Mouse (Mus musculus): ENCODE measurements at regions not wholly inside any gene's neighbourhood (a gene's known extent, or its start where the extent isn't known, plus 50 kb on each side); places are given as distances from the start of the nearest gene placed in this dataset.

DNA sequence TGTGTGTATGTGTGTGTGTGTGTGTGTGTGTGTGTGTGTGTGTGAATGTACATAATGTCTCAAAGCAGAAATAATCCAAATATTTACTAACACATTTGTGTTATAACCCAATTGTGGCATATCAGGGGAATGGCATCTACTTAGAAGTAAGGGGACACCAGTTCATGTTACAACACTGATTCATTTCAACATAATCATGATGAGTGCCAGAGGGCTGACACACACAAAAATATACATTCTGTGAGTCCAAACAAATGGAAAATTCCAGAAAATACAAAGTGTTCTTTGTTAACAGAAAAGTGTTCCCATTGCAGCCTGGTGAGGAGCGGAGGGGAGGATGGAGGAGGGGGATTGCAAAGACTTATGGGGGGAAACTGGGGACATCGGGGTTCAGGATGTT is 648.9 kb upstream of the Fam160b2 start:
- no peak for TF ChIP-seq GATA1 (IDR thresholded peaks at IDR 0.05; ENCODE audit: low read length)

GRCm38 (mm10) chr14:71241655-71242390 is 642.2 kb upstream of the Fam160b2 start:
- TF ChIP-seq GATA1 (IDR thresholded peaks at IDR 0.05; ENCODE audit: low read length), result no peak

- TF ChIP-seq GATA1 (IDR thresholded peaks at IDR 0.05; ENCODE audit: low read length), result no peak
Measured at GRCm38 (mm10) chr14:71236192-71236591, 636.6 kb upstream of the Fam160b2 start.

DNA sequence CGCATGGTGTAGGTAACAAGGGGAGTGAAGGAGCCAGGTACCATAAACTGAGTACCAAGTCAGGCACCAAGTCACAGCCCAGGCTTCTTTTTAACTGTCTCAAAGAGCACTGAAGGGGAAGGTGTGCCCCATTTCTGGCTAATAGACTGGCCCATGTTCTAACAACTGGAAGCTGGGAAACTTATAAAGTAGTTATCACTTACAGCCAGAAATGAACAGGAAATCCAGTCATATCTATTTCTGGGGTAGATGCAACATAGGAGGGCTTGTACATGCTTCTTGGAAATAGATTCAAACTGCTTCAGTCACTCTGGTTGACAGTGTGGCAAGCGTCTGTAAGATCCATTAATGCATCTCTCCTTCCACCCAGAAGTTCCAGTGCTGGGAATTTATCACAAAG is 635.3 kb upstream of the Fam160b2 start:
- TF ChIP-seq GATA1 (IDR thresholded peaks at IDR 0.05; ENCODE audit: low read length), result no peak

DNA sequence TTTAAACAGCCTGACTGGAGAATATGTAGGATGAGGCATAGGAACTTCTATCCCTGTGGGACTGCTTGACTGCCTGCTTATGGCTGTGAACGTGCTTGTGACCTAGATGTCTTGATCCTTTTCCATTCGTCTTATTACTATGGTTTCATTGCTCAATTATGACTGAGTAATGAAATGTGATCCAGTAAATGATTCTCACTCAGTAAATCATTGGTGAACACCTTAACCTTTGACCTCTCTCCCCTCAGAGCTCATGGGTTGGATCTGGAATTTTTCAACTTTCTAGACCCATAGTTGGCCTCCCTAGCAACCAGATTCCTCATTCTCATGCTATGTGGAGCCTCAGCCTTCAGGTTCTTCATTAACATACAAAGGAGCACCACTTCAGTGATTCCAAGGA is 634.6 kb upstream of the Fam160b2 start:
- no peak for TF ChIP-seq GATA1 (IDR thresholded peaks at IDR 0.05; ENCODE audit: low read length)

DNA sequence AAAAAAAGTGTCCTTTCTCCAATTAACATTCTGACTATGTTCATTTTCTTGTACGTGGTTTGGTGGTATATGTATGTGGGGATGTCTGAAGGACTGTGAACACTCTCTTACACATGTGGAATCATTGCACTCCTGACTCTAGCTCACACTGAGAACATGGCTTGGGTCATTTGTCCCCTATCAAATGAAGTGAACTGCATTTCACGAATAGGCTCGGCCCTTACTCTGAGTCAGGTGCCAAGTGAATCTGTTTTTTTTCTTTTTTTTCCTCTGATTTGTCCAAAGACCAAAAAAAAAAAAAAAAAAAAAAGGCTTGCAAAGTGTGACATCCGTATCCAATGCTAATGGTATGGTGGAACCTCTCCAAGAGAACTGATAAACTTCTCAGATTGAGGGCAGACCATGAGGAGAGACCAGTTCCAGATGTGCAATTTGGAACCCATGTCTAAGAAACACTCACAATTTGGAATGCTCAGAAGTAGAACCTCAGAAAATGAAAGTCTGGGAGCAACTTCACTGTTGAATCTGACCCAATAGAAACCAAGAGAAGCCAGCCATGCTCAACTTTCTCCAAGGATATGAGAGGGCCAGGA is 631.7 kb upstream of the Fam160b2 start:
- no peak for TF ChIP-seq GATA1 (IDR thresholded peaks at IDR 0.05; ENCODE audit: low read length)

- TF ChIP-seq GATA1 (IDR thresholded peaks at IDR 0.05; ENCODE audit: low read length), result no peak
Measured at GRCm38 (mm10) chr14:71230484-71231188, 631.0 kb upstream of the Fam160b2 start.

- TF ChIP-seq GATA1 (IDR thresholded peaks at IDR 0.05; ENCODE audit: low read length), result no peak
Measured at GRCm38 (mm10) chr14:71229955-71230354, 630.3 kb upstream of the Fam160b2 start.

DNA sequence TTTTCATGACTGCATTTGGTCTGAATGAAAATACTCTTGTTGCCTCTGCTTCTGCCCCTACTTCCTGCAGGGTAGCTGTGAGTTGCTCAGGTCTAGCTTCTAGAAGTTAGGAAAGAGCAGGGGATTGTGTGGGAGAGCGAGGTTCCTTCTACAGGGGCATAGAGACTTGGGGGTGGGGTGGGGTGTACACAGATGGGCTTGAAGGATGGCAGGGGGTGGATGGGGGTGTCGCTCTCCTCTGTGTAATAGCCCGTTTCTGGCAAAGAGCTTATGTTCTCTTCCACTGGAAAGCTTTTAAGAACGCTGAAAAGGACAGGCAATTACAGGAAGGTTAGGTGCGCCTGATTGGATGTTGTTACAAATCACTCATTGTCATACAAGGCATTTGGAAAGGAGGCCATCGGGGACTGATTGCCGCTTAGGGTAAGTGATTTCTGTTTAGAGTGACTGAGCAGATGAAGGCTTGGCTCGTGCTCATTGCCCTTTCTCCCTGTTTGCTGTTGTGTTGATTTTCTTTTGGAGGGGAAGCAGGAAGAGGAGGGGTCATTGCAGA is 629.3 kb upstream of the Fam160b2 start:
- TF ChIP-seq GATA1 (IDR thresholded peaks at IDR 0.05; ENCODE audit: low read length), result no peak

DNA sequence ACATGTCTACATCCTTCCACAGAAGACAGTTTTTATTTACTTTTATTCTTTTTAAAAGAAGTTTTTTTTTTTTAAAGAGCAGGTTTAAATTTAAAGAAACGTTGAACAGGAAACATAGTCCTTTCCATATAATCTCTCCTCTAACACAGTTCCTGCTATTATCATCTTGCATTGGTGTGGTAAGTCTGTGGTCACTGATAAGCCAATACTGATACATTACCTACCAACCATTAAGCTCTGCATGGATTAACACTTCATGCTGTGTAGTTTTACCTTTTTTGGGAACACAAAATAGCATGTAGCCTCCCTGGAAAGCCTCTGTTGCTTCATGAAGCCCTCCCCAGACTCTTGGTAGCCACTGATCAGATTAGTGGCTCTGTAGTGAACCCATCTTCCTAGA is 617.4 kb upstream of the Fam160b2 start:
- no peak for TF ChIP-seq GATA1 (IDR thresholded peaks at IDR 0.05; ENCODE audit: low read length)

DNA sequence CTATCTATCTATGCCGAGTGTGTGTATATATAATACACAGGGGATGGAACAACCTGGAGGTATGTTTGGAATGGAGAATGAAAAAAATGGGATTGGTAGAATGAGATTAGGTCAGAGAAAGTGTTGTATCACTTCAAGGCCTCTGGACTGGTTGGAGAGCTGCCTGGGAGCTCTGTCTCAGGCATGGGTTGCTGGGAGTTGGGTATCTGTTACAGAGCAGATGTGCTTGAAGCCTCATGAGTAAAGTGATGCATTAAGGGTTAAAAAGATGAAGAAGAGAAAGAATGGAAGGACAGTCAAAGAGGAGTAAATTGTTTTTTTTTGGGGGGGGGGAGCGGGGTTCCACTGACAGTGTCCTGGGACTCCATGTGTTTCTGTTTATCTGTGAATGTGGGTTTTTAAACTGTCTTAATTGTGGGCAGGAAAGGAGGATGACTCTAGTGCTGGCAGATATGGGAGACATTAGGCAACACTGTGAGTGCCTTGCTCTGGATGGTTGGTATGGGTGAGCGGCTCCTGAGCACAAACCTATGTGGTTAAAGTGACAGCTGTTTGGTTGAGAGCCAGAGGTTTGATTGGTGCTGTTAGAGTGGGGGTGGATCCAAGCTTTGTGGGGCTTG is 611.8 kb upstream of the Fam160b2 start:
- TF ChIP-seq GATA1 (IDR thresholded peaks at IDR 0.05; ENCODE audit: low read length), result no peak

- TF ChIP-seq GATA1 (IDR thresholded peaks at IDR 0.05; ENCODE audit: low read length), result no peak
Measured at GRCm38 (mm10) chr14:71203459-71203858, 603.8 kb upstream of the Fam160b2 start.

DNA sequence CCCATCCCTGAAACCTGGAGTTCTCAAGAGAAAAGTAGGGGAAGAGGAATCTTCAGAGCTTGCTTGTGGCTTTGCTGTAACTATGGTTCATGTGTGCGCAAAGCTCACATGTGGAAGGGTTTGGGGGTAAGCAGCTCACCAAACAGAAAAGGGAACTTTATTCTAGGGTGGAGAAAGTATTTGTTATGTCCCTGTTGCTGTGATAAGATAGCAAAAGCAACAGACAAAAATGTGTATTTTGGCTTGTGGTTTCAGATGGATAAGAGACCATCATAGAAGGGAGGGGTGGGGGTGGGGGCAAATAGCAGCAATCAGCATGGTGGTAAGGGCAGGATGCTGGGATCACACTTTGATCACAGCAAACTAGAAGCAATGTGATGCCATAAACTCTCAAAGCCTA is 601.3 kb upstream of the Fam160b2 start:
- no peak for TF ChIP-seq GATA1 (IDR thresholded peaks at IDR 0.05; ENCODE audit: low read length)

DNA sequence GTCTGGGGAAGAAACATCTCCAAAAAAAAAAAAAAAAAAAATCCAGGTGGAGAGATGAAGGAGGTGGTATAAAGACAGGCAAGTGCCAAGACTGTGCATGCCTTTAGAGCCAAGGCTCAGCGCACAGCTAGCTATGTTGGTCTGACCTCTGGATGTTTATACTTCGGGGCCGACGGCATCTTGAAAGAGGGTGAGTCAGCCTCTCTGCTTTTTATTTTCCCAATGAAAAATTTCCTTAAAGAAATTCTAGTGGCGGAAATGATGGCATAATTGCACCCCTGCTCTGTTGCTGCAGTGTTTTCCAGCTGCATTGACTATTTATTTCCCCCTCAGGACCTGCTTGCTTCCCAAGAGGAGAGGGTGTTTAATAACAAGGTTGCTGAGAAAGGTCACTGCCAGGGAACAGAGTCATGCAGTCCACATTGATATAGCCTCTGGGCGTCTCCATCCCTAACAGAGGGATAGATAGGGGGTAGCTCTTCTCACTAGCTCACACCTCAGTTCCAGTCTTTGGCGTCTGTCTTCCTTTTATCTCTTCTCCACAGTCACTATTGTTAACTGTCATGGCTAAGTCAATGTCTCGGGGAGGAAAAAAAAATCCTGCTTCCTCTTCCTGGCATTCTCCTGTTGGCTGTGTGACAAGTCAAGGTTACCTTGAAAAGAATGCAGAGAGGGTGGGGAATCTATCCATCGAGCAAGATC is 599.7 kb upstream of the Fam160b2 start:
- no peak for TF ChIP-seq GATA1 (IDR thresholded peaks at IDR 0.05; ENCODE audit: low read length)

DNA sequence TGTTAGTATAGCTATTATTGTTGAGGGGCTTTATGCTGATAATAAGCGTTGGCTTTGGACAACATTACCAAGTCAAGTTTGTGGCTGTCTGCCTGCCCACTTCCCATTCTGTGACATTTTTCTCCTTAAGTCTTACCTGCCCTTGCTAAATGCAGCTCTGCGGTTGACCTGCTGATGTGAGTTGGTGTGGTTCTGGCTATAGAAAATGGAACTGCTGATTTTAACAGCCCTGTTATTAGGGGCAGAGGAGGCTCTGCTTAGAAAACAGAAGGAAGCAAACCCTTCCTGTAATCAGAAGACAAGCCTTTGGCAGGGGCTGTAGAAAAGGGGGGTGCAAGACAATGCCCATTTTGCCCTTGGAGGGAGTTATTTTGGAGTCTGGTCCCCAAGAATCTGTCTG is 594.6 kb upstream of the Fam160b2 start:
- no peak for TF ChIP-seq GATA1 (IDR thresholded peaks at IDR 0.05; ENCODE audit: low read length)

All from G1E-ER4 (cell line).